In genomic region chr2:128265014-128265990, GRCm38 (mm10) we compare ENCODE assay signal across 12 mouse cellular contexts.
A peak's percentile ranks its signal among the peaks of the same experiment; 100 is the strongest.
DNase-seq lines count a peak whose midpoint lies in the region; ATAC-seq and TF ChIP-seq lines count a peak whose summit lies in the region.
"Had no signal": no experiment of that assay in that cellular context is flagged by ENCODE, and none has a peak within 500 bp of the region (broad histone marks: within the 10 kb centered on the region; RNA-seq: fewer than 3 reads in every experiment).

No protein-coding gene starts in this region.

- no peak overlapping the region for H3K27ac ChIP-seq in midbrain, embryonic 11.5 days (ENCODE audit: low read depth, low read length)
- H3K27ac ChIP-seq in midbrain, postnatal 0 days (ENCODE audit: low read depth, low read length): no peak overlapping the region
- no peak overlapping the region for H3K27ac ChIP-seq in embryonic facial prominence, embryonic 14.5 days (replicated peaks; ENCODE audit: low read depth, low read length)
- H3K27ac ChIP-seq in kidney, postnatal 0 days: peak overlapping the region; percentile 70
- H3K27ac ChIP-seq in stomach, embryonic 15.5 days: peak overlapping the region; percentile 82
- H3K27ac ChIP-seq in layer of hippocampus, adult 2 months: no peak overlapping the region
- H3K27ac ChIP-seq: embryonic facial prominence, embryonic 15.5 days; neural tube, embryonic 12.5 days had no signal

- H3K36me3 ChIP-seq in midbrain, embryonic 11.5 days (ENCODE audit: control insufficient read depth, insufficient read depth, low read length): no peaks in the 10 kb centered on the region
- H3K36me3 ChIP-seq in midbrain, postnatal 0 days (ENCODE audit: insufficient read depth, low read length): no peaks in the 10 kb centered on the region
- H3K36me3 ChIP-seq in embryonic facial prominence, embryonic 14.5 days (ENCODE audit: control insufficient read depth, insufficient read depth, low read length): no peaks in the 10 kb centered on the region
- no peaks in the 10 kb centered on the region for H3K36me3 ChIP-seq in kidney, postnatal 0 days (ENCODE audit: insufficient read depth, low read length)
- no peaks in the 10 kb centered on the region for H3K36me3 ChIP-seq in stomach, embryonic 15.5 days
- H3K36me3 ChIP-seq: embryonic facial prominence, embryonic 15.5 days; neural tube, embryonic 12.5 days had no signal

- no peak for TF ChIP-seq CTCF in midbrain, postnatal 0 days (IDR thresholded peaks at IDR 0.05)
- TF ChIP-seq CTCF in kidney, postnatal 0 days (IDR thresholded peaks at IDR 0.05; ENCODE audit: low read depth): no peak
- TF ChIP-seq CTCF in layer of hippocampus, adult 2 months (conservative IDR thresholded peaks at IDR 0.05): no peak

- H3K27me3 ChIP-seq in midbrain, embryonic 11.5 days (ENCODE audit: control insufficient read depth, insufficient read depth, low read length): no peaks in the 10 kb centered on the region
- H3K27me3 ChIP-seq in midbrain, postnatal 0 days (ENCODE audit: insufficient read depth, low read length): no peaks in the 10 kb centered on the region
- no peaks in the 10 kb centered on the region for H3K27me3 ChIP-seq in embryonic facial prominence, embryonic 14.5 days (replicated peaks; ENCODE audit: control insufficient read depth, insufficient read depth, low read length)
- no peaks in the 10 kb centered on the region for H3K27me3 ChIP-seq in kidney, postnatal 0 days (ENCODE audit: insufficient read depth, low read length)
- H3K27me3 ChIP-seq in stomach, embryonic 15.5 days (replicated peaks): no peaks in the 10 kb centered on the region
- H3K27me3 ChIP-seq: embryonic facial prominence, embryonic 15.5 days; neural tube, embryonic 12.5 days had no signal

- intact Hi-C loops in gastrocnemius, postnatal 14 days (cut with DNase I; ENCODE audit: low total_unique reads): no loop called here

- WGBS in midbrain, embryonic 11.5 days: 40% methylated on average over 9 of the region's 9 CpGs
- 53% methylated on average over 9 of the region's 9 CpGs for WGBS in midbrain, postnatal 0 days
- WGBS in embryonic facial prominence, embryonic 14.5 days: 32% methylated on average over 9 of the region's 9 CpGs
- WGBS in kidney, postnatal 0 days: 55% methylated on average over 9 of the region's 9 CpGs
- 39% methylated on average over 9 of the region's 9 CpGs for WGBS in stomach, embryonic 15.5 days

- no peak for ATAC-seq in midbrain, embryonic 11.5 days (ENCODE audit: low FRiP score)
- ATAC-seq in midbrain, postnatal 0 days (ENCODE audit: low FRiP score): no peak
- peak; percentile 60; the same call in 1 of the 2 replicates for ATAC-seq in embryonic facial prominence, embryonic 14.5 days (ENCODE audit: low read depth)
- peak; percentile 74; the same call in 1 of the 2 replicates for ATAC-seq in kidney, postnatal 0 days (replicated peaks; ENCODE audit: low FRiP score, low read depth)
- ATAC-seq in stomach, embryonic 15.5 days (ENCODE audit: insufficient read depth, low FRiP score, low read depth): peak; percentile 93

- H3K9ac ChIP-seq in midbrain, embryonic 11.5 days (ENCODE audit: low read length): no peak overlapping the region
- H3K9ac ChIP-seq in midbrain, postnatal 0 days (replicated peaks; ENCODE audit: low read length, poor library complexity, severe bottlenecking): no peak overlapping the region
- no peak overlapping the region for H3K9ac ChIP-seq in embryonic facial prominence, embryonic 14.5 days (ENCODE audit: low read depth, low read length)
- H3K9ac ChIP-seq in kidney, postnatal 0 days (ENCODE audit: low read depth, low read length): no peak overlapping the region
- H3K9ac ChIP-seq in stomach, embryonic 15.5 days: no peak overlapping the region
- H3K9ac ChIP-seq: embryonic facial prominence, embryonic 15.5 days; neural tube, embryonic 12.5 days had no signal

- no peak overlapping the region for H3K4me3 ChIP-seq in midbrain, embryonic 11.5 days (ENCODE audit: low read depth, low read length)
- no peak overlapping the region for H3K4me3 ChIP-seq in midbrain, postnatal 0 days (ENCODE audit: low read depth, low read length)
- no peak overlapping the region for H3K4me3 ChIP-seq in embryonic facial prominence, embryonic 14.5 days (ENCODE audit: low read depth, low read length)
- no peak overlapping the region for H3K4me3 ChIP-seq in kidney, postnatal 0 days (replicated peaks; ENCODE audit: low read depth, low read length)
- H3K4me3 ChIP-seq in stomach, embryonic 15.5 days (replicated peaks): no peak overlapping the region
- no peak overlapping the region for H3K4me3 ChIP-seq in layer of hippocampus, adult 2 months
- H3K4me3 ChIP-seq: embryonic facial prominence, embryonic 15.5 days; neural tube, embryonic 12.5 days had no signal

- DNase-seq in midbrain, embryonic 11.5 days (ENCODE audit: low spot score, missing footprints): peak; percentile 51
- DNase-seq in midbrain, postnatal 0 days (ENCODE audit: low spot score): no peak
- peak; percentile 56 for DNase-seq in embryonic facial prominence, embryonic 14.5 days (ENCODE audit: low spot score)
- DNase-seq in kidney, postnatal 0 days (ENCODE audit: low spot score): peak; percentile 22
- DNase-seq in gastrocnemius, postnatal 14 days: no peak
- no peak for DNase-seq in layer of hippocampus, adult 2 months (ENCODE audit: low spot score in 2 of 2)
- no peak for DNase-seq in spleen, adult 12 weeks (ENCODE audit: low spot score)
- DNase-seq: right cerebral cortex, postnatal 25 days had no signal

- H3K4me1 ChIP-seq in midbrain, embryonic 11.5 days (ENCODE audit: control insufficient read depth, insufficient read depth, low read length): no peaks in the 10 kb centered on the region
- no peaks in the 10 kb centered on the region for H3K4me1 ChIP-seq in midbrain, postnatal 0 days (ENCODE audit: insufficient read depth, low read length)
- H3K4me1 ChIP-seq in embryonic facial prominence, embryonic 14.5 days (ENCODE audit: control insufficient read depth, insufficient read depth, low read length): no peaks in the 10 kb centered on the region
- no peaks in the 10 kb centered on the region for H3K4me1 ChIP-seq in kidney, postnatal 0 days (replicated peaks; ENCODE audit: insufficient read depth, low read length)
- H3K4me1 ChIP-seq in stomach, embryonic 15.5 days: no peaks in the 10 kb centered on the region
- H3K4me1 ChIP-seq: embryonic facial prominence, embryonic 15.5 days; neural tube, embryonic 12.5 days had no signal

- no peak overlapping the region for H3K4me2 ChIP-seq in midbrain, embryonic 11.5 days
- H3K4me2 ChIP-seq in midbrain, postnatal 0 days (ENCODE audit: low read depth, low read length, poor library complexity, severe bottlenecking): no peak overlapping the region
- H3K4me2 ChIP-seq in embryonic facial prominence, embryonic 14.5 days (ENCODE audit: low read depth, low read length): no peak overlapping the region
- H3K4me2 ChIP-seq in kidney, postnatal 0 days (ENCODE audit: low read length): no peak overlapping the region
- no peak overlapping the region for H3K4me2 ChIP-seq in stomach, embryonic 15.5 days
- H3K4me2 ChIP-seq: embryonic facial prominence, embryonic 15.5 days; heart, embryonic 11.5 days; neural tube, embryonic 12.5 days had no signal

- no peaks in the 10 kb centered on the region for H3K9me3 ChIP-seq in midbrain, embryonic 11.5 days (ENCODE audit: control insufficient read depth, low read length)
- no peaks in the 10 kb centered on the region for H3K9me3 ChIP-seq in midbrain, postnatal 0 days (ENCODE audit: low read length)
- H3K9me3 ChIP-seq in embryonic facial prominence, embryonic 14.5 days (ENCODE audit: control insufficient read depth, low read length): no peaks in the 10 kb centered on the region
- H3K9me3 ChIP-seq in kidney, postnatal 0 days (replicated peaks; ENCODE audit: low read length): no peaks in the 10 kb centered on the region
- no peaks in the 10 kb centered on the region for H3K9me3 ChIP-seq in stomach, embryonic 15.5 days
- H3K9me3 ChIP-seq: embryonic facial prominence, embryonic 15.5 days; neural tube, embryonic 12.5 days had no signal

Comparison
In these comparisons a context has a peak if more than half of its experiments do, and no peak if none do; other contexts are left out.
1. DNase-seq: peak in midbrain, embryonic 11.5 days (single experiment), embryonic facial prominence, embryonic 14.5 days (single experiment) and kidney, postnatal 0 days (single experiment); none in midbrain, postnatal 0 days (single experiment), gastrocnemius, postnatal 14 days (single experiment), layer of hippocampus, adult 2 months (0 of 2) and spleen, adult 12 weeks (single experiment).
2. ATAC-seq: peak in embryonic facial prominence, embryonic 14.5 days (single experiment), kidney, postnatal 0 days (single experiment) and stomach, embryonic 15.5 days (single experiment); none in midbrain, embryonic 11.5 days (single experiment) and midbrain, postnatal 0 days (single experiment).
3. H3K27ac ChIP-seq: peak in kidney, postnatal 0 days (single experiment) and stomach, embryonic 15.5 days (single experiment); none in midbrain, embryonic 11.5 days (single experiment), midbrain, postnatal 0 days (single experiment), embryonic facial prominence, embryonic 14.5 days (single experiment) and layer of hippocampus, adult 2 months (single experiment).